Mouse (Mus musculus): ENCODE measurements around the gene Adipoq. TPM values are rescaled to one million over a fixed set of nuclear protein-coding genes. Genes with fewer than 3 reads are reported as not detected.

Adipoq gene
- polyA plus RNA-seq, 1 experiment = not detected

GRCm38 (mm10) chr16:23191560-23192242 lies 45.4 kb downstream of the Adipoq start:
- no peak for TF ChIP-seq FOSL1 (IDR thresholded peaks at IDR 0.05; ENCODE audit: insufficient read depth, low read length, poor library complexity, severe bottlenecking)
- no peak for TF ChIP-seq MAX (IDR thresholded peaks at IDR 0.05)
- no peak for TF ChIP-seq CEBPB (IDR thresholded peaks at IDR 0.05; ENCODE audit: low read depth)
- no peak for TF ChIP-seq MYOD1 (IDR thresholded peaks at IDR 0.05; ENCODE audit: control insufficient read depth, insufficient read length, low read depth)
- TF ChIP-seq MYOG (IDR thresholded peaks at IDR 0.05; ENCODE audit: control insufficient read depth, extremely low read depth, insufficient read length) = no peak
- no peak for TF ChIP-seq CTCF (IDR thresholded peaks at IDR 0.05; ENCODE audit: control insufficient read depth, insufficient read depth, insufficient read length)
- no peak for TF ChIP-seq USF1 (IDR thresholded peaks at IDR 0.05; ENCODE audit: low read depth)
- no peak overlapping the region for H3K4me3 ChIP-seq (ENCODE audit: insufficient read depth, poor library complexity, severe bottlenecking)
- peaks cover 12% of the 10 kb centered on the region for H3K27me3 ChIP-seq (ENCODE audit: control insufficient read depth, insufficient read depth, insufficient read length)
- no peaks in the 10 kb centered on the region for H3K36me3 ChIP-seq (ENCODE audit: control insufficient read depth, insufficient read depth)
- H3K79me2 ChIP-seq (ENCODE audit: control insufficient read depth, insufficient read depth) = no peaks in the 10 kb centered on the region
- H3ac ChIP-seq (ENCODE audit: control insufficient read depth, insufficient read length, low read depth) = no peak overlapping the region
- H3K79me3 ChIP-seq (ENCODE audit: low read depth) = no peaks in the 10 kb centered on the region

- H3K79me3 ChIP-seq (ENCODE audit: low read depth) = no peaks in the 10 kb centered on the region
- TF ChIP-seq MAX (IDR thresholded peaks at IDR 0.05) = no peak
- no peak for TF ChIP-seq MYOD1 (IDR thresholded peaks at IDR 0.05; ENCODE audit: control insufficient read depth, insufficient read length, low read depth)
- TF ChIP-seq USF1 (IDR thresholded peaks at IDR 0.05; ENCODE audit: low read depth) = no peak
- TF ChIP-seq MYOG (IDR thresholded peaks at IDR 0.05; ENCODE audit: control insufficient read depth, extremely low read depth, insufficient read length) = no peak
- no peak for TF ChIP-seq CTCF (IDR thresholded peaks at IDR 0.05; ENCODE audit: control insufficient read depth, insufficient read depth, insufficient read length)
- no peak for TF ChIP-seq FOSL1 (IDR thresholded peaks at IDR 0.05; ENCODE audit: insufficient read depth, low read length, poor library complexity, severe bottlenecking)
- peaks cover 18% of the 10 kb centered on the region for H3K27me3 ChIP-seq (ENCODE audit: control insufficient read depth, insufficient read depth, insufficient read length)
- no peaks in the 10 kb centered on the region for H3K36me3 ChIP-seq (ENCODE audit: control insufficient read depth, insufficient read depth)
- H3K4me3 ChIP-seq (ENCODE audit: insufficient read depth, poor library complexity, severe bottlenecking) = no peak overlapping the region
- no peak overlapping the region for H3ac ChIP-seq (ENCODE audit: control insufficient read depth, insufficient read length, low read depth)
- no peaks in the 10 kb centered on the region for H3K79me2 ChIP-seq (ENCODE audit: control insufficient read depth, insufficient read depth)
Observed at GRCm38 (mm10) chr16:23195618-23196017, 49.3 kb downstream of the Adipoq start.

GRCm38 (mm10) chr16:23196296-23196695 lies 50.0 kb downstream of the Adipoq start:
- TF ChIP-seq CTCF (IDR thresholded peaks at IDR 0.05; ENCODE audit: control insufficient read depth, insufficient read depth, insufficient read length) (no peak), MAX (IDR thresholded peaks at IDR 0.05) (no peak), CEBPB (IDR thresholded peaks at IDR 0.05; ENCODE audit: low read depth) (no peak), MYOG (IDR thresholded peaks at IDR 0.05; ENCODE audit: control insufficient read depth, extremely low read depth, insufficient read length) (no peak), MYOD1 (IDR thresholded peaks at IDR 0.05; ENCODE audit: control insufficient read depth, insufficient read length, low read depth) (no peak), USF1 (IDR thresholded peaks at IDR 0.05; ENCODE audit: low read depth) (no peak), FOSL1 (IDR thresholded peaks at IDR 0.05; ENCODE audit: insufficient read depth, low read length, poor library complexity, severe bottlenecking) (no peak)
- H3K4me3 ChIP-seq (ENCODE audit: insufficient read depth, poor library complexity, severe bottlenecking) = no peak overlapping the region
- H3K27me3 ChIP-seq (ENCODE audit: control insufficient read depth, insufficient read depth, insufficient read length) = peaks cover 18% of the 10 kb centered on the region
- H3K79me3 ChIP-seq (ENCODE audit: low read depth) = no peaks in the 10 kb centered on the region
- H3K79me2 ChIP-seq (ENCODE audit: control insufficient read depth, insufficient read depth) = no peaks in the 10 kb centered on the region
- H3K36me3 ChIP-seq (ENCODE audit: control insufficient read depth, insufficient read depth) = no peaks in the 10 kb centered on the region
- no peak overlapping the region for H3ac ChIP-seq (ENCODE audit: control insufficient read depth, insufficient read length, low read depth)

- peaks cover 14% of the 10 kb centered on the region for H3K27me3 ChIP-seq (ENCODE audit: control insufficient read depth, insufficient read depth, insufficient read length)
- H3K79me3 ChIP-seq (ENCODE audit: low read depth) = no peaks in the 10 kb centered on the region
- no peak overlapping the region for H3ac ChIP-seq (ENCODE audit: control insufficient read depth, insufficient read length, low read depth)
- H3K4me3 ChIP-seq (ENCODE audit: insufficient read depth, poor library complexity, severe bottlenecking) = no peak overlapping the region
- TF ChIP-seq MAX (IDR thresholded peaks at IDR 0.05) (no peak), CTCF (IDR thresholded peaks at IDR 0.05; ENCODE audit: control insufficient read depth, insufficient read depth, insufficient read length) (no peak), MYOG (IDR thresholded peaks at IDR 0.05; ENCODE audit: control insufficient read depth, extremely low read depth, insufficient read length) (no peak), USF1 (IDR thresholded peaks at IDR 0.05; ENCODE audit: low read depth) (no peak), MYOD1 (IDR thresholded peaks at IDR 0.05; ENCODE audit: control insufficient read depth, insufficient read length, low read depth) (no peak), FOSL1 (IDR thresholded peaks at IDR 0.05; ENCODE audit: insufficient read depth, low read length, poor library complexity, severe bottlenecking) (no peak), CEBPB (IDR thresholded peaks at IDR 0.05; ENCODE audit: low read depth) (no peak)
- H3K79me2 ChIP-seq (ENCODE audit: control insufficient read depth, insufficient read depth) = no peaks in the 10 kb centered on the region
- no peaks in the 10 kb centered on the region for H3K36me3 ChIP-seq (ENCODE audit: control insufficient read depth, insufficient read depth)
Observed at GRCm38 (mm10) chr16:23196791-23197190, 50.5 kb downstream of the Adipoq start.

- peaks cover 8% of the 10 kb centered on the region for H3K27me3 ChIP-seq (ENCODE audit: control insufficient read depth, insufficient read depth, insufficient read length)
- TF ChIP-seq MYOD1 (IDR thresholded peaks at IDR 0.05; ENCODE audit: control insufficient read depth, insufficient read length, low read depth) (no peak), CTCF (IDR thresholded peaks at IDR 0.05; ENCODE audit: control insufficient read depth, insufficient read depth, insufficient read length) (no peak), USF1 (IDR thresholded peaks at IDR 0.05; ENCODE audit: low read depth) (no peak), MYOG (IDR thresholded peaks at IDR 0.05; ENCODE audit: control insufficient read depth, extremely low read depth, insufficient read length) (no peak), CEBPB (IDR thresholded peaks at IDR 0.05; ENCODE audit: low read depth) (no peak), FOSL1 (IDR thresholded peaks at IDR 0.05; ENCODE audit: insufficient read depth, low read length, poor library complexity, severe bottlenecking) (no peak), MAX (IDR thresholded peaks at IDR 0.05) (no peak)
Observed at GRCm38 (mm10) chr16:23201498-23201897, 55.2 kb downstream of the Adipoq start.

More at GRCm38 (mm10) chr16:23201498-23201897, 55.2 kb downstream of the Adipoq start:
- Histone ChIP-seq H3K79me3 (ENCODE audit: low read depth) (no peaks in the 10 kb centered on the region), H3K79me2 (ENCODE audit: control insufficient read depth, insufficient read depth) (no peaks in the 10 kb centered on the region), H3K4me3 (ENCODE audit: insufficient read depth, poor library complexity, severe bottlenecking) (no peak overlapping the region), H3K36me3 (ENCODE audit: control insufficient read depth, insufficient read depth) (no peaks in the 10 kb centered on the region), H3ac (ENCODE audit: control insufficient read depth, insufficient read length, low read depth) (no peak overlapping the region)

Small RNA genes within 50 kb of the gene (microRNA-seq; reads per million reads assigned to microRNA genes)
- gene Gm49346 (ENCODE audit: borderline microRNAs expressed) = not detected

Other genes with a start within 250 kb of the Adipoq start
- gene Fetub, start 228.2 kb upstream of the Adipoq start, polyA plus RNA-seq (2012; fragmentation: generic; extraction: Trizol) = 2.3 TPM
- not detected for gene Hrg, start 195.5 kb upstream of the Adipoq start, polyA plus RNA-seq (2012; fragmentation: generic; extraction: Trizol)
- gene Kng2, start 117.1 kb upstream of the Adipoq start, polyA plus RNA-seq (2012; fragmentation: generic; extraction: Trizol) = not detected
- not detected for gene Kng1, start 88.7 kb upstream of the Adipoq start, polyA plus RNA-seq (2012; fragmentation: generic; extraction: Trizol)
- gene Eif4a2, start 39.1 kb upstream of the Adipoq start, polyA plus RNA-seq (2012; fragmentation: generic; extraction: Trizol) = 86.9 TPM
- gene Rfc4, start 18.8 kb upstream of the Adipoq start, polyA plus RNA-seq (2012; fragmentation: generic; extraction: Trizol) = 39.8 TPM
- gene St6gal1, start 78.2 kb downstream of the Adipoq start, polyA plus RNA-seq (2012; fragmentation: generic; extraction: Trizol) = 6.2 TPM

Measured in C2C12 (cell line).